In the genomic region with DNA sequence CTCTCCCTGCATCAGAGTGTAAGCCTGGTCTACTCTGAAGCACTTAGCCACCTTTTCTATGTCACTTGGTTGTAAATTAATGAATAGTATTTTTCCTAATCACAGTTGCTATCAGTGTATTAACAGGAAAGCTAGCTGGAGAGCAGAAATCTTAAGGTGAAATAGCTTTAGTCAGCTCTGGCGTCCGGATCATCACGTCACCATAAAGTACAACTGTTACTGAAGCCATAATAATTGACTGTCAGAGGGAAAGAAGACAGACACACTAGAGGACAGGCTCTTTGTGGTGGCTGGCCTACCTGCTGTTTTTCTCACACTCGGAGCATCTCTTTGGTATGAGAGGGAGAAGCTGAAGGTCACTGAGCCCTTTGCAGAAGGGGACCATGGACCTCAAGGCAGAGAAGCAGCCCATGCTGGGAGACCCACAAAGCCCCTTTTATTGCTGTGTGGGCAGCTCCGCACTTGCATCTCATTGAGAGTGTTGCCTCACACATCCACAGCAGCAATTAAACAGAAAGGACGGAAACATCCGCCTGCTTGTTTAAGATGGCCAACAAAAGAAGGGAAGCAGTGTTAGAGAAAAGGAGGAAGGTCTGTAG, we compare ENCODE assay signal across 16 mouse cellular contexts.
A peak's percentile ranks its signal among the peaks of the same experiment; 100 is the strongest.
DNase-seq lines count a peak whose midpoint lies in the region; ATAC-seq and TF ChIP-seq lines count a peak whose summit lies in the region.
"Had no signal": no experiment of that assay in that cellular context is flagged by ENCODE, and none has a peak within 500 bp of the region (broad histone marks: within the 10 kb centered on the region; RNA-seq: fewer than 3 reads in every experiment).

No protein-coding gene starts in this region.

- WGBS in cerebellum, adult 2 months = 60% methylated on average over 7 of the region's 7 CpGs
- 29% methylated on average over 7 of the region's 7 CpGs for WGBS in hindbrain, postnatal 0 days
- WGBS in neural tube, embryonic 15.5 days = 11% methylated on average over 7 of the region's 7 CpGs

- no peaks in the 10 kb centered on the region for H3K4me1 ChIP-seq in cerebellum, adult 2 months (ENCODE audit: control insufficient read depth, insufficient read depth, low read length)
- H3K4me1 ChIP-seq in hindbrain, postnatal 0 days (ENCODE audit: insufficient read depth, low read length) = 0 out of 2 replicates have a peak, but pooled peaks cover 5% of the 10 kb centered on the region
- peaks cover 28% of the 10 kb centered on the region for H3K4me1 ChIP-seq in neural tube, embryonic 15.5 days
- H3K4me1 ChIP-seq: liver, embryonic 13.5 days had no signal

- H3K36me3 ChIP-seq in hindbrain, postnatal 0 days (ENCODE audit: insufficient read depth, low read length) = no peaks in the 10 kb centered on the region
- H3K36me3 ChIP-seq in neural tube, embryonic 15.5 days = no peaks in the 10 kb centered on the region
- H3K36me3 ChIP-seq: liver, embryonic 13.5 days had no signal

- TF ChIP-seq POLR2A in cerebellum, adult 2 months (IDR thresholded peaks at IDR 0.05; ENCODE audit: borderline replicate concordance, insufficient read depth, low read length) = no peak

- no peak for TF ChIP-seq CTCF in cerebellum, adult 2 months (IDR thresholded peaks at IDR 0.05; ENCODE audit: borderline replicate concordance, insufficient read depth, low read depth, low read length)
- TF ChIP-seq CTCF in hindbrain, postnatal 0 days (IDR thresholded peaks at IDR 0.05; ENCODE audit: low read depth) = no peak

- H3K27me3 ChIP-seq in cerebellum, adult 2 months (ENCODE audit: control insufficient read depth, insufficient read depth, low read length) = no peaks in the 10 kb centered on the region
- no peaks in the 10 kb centered on the region for H3K27me3 ChIP-seq in hindbrain, postnatal 0 days (ENCODE audit: insufficient read depth, low read length)
- no peaks in the 10 kb centered on the region for H3K27me3 ChIP-seq in neural tube, embryonic 15.5 days (replicated peaks)
- H3K27me3 ChIP-seq: CH12.LX; liver, embryonic 13.5 days had no signal

- no peak overlapping the region for H3K4me3 ChIP-seq in cerebellum, adult 2 months (replicated peaks; ENCODE audit: insufficient read depth, low read depth, low read length)
- no peak overlapping the region for H3K4me3 ChIP-seq in hindbrain, postnatal 0 days (ENCODE audit: low read length)
- no peak overlapping the region for H3K4me3 ChIP-seq in neural tube, embryonic 15.5 days (replicated peaks)
- H3K4me3 ChIP-seq: liver, embryonic 13.5 days had no signal

- H3K9me3 ChIP-seq in hindbrain, postnatal 0 days (ENCODE audit: low read length) = no peaks in the 10 kb centered on the region
- no peaks in the 10 kb centered on the region for H3K9me3 ChIP-seq in neural tube, embryonic 15.5 days (replicated peaks)
- H3K9me3 ChIP-seq: liver, embryonic 13.5 days had no signal

- peak; percentile 62; the same call in 1 of the 2 replicates for ATAC-seq in hindbrain, postnatal 0 days
- ATAC-seq in neural tube, embryonic 15.5 days (ENCODE audit: low FRiP score) = peak; percentile 74; the same call in 1 of the 2 replicates

- no peak overlapping the region for H3K4me2 ChIP-seq in hindbrain, postnatal 0 days (ENCODE audit: low read depth, low read length)
- no peak overlapping the region for H3K4me2 ChIP-seq in neural tube, embryonic 15.5 days
- H3K4me2 ChIP-seq: heart, embryonic 11.5 days; liver, embryonic 13.5 days had no signal

- H3K27ac ChIP-seq in cerebellum, adult 2 months (ENCODE audit: insufficient read depth, low read length) = 0 out of 2 replicates have a peak overlapping the region, but pooled peaks have one; percentile 6
- H3K27ac ChIP-seq in hindbrain, postnatal 0 days = peak overlapping the region; percentile 55
- peak overlapping the region; percentile 75 for H3K27ac ChIP-seq in neural tube, embryonic 15.5 days (replicated peaks)
- H3K27ac ChIP-seq: liver, embryonic 13.5 days; macrophage had no signal

- no peak overlapping the region for H3K9ac ChIP-seq in hindbrain, postnatal 0 days (replicated peaks; ENCODE audit: low read length)
- no peak overlapping the region for H3K9ac ChIP-seq in neural tube, embryonic 15.5 days (replicated peaks)
- H3K9ac ChIP-seq: liver, embryonic 13.5 days had no signal

- no peak for DNase-seq in cerebellum, adult 2 months
- DNase-seq in cerebellum, adult 18-20 months = no peak
- peak; percentile 26 to 36 for DNase-seq in right cerebral cortex, postnatal 10 days (ENCODE audit: low spot score in 2 of 2)
- DNase-seq in right cerebral cortex, postnatal 25 days = no peak
- peak; percentile 27 for DNase-seq in hindbrain, postnatal 0 days (ENCODE audit: low spot score)
- no peak for DNase-seq in layer of hippocampus, adult 9-11 months
- no peak for DNase-seq in embryo, embryonic 9.5 days (ENCODE audit: extremely low spot score)
- DNase-seq: cerebellum, adult 8-10 months; gastrocnemius, postnatal 10 days; kidney, adult 9 months; liver, embryonic 13.5 days; retina, postnatal 1 day had no signal

Comparison
In these comparisons a context has a peak if more than half of its experiments do, and no peak if none do; other contexts are left out.
1. DNase-seq: peak in right cerebral cortex, postnatal 10 days (2 of 2) and hindbrain, postnatal 0 days (single experiment); none in cerebellum, adult 2 months (0 of 2), cerebellum, adult 18-20 months (0 of 2), right cerebral cortex, postnatal 25 days (single experiment), layer of hippocampus, adult 9-11 months (single experiment) and embryo, embryonic 9.5 days (single experiment).
2. H3K27ac ChIP-seq: peak in every context shown above with its lines; median percentile 75 in neural tube, embryonic 15.5 days; 55 in hindbrain, postnatal 0 days; 6 in cerebellum, adult 2 months.